Mouse (Mus musculus) A20 (cell line): ENCODE results near the gene Ctnnbip1.

Experiments
- DNase-seq: peaks from one replicate; pipeline ENCODE4 v3.0.0-alpha.2; 2011; ENCODE audit warnings: low read depth, low spot score

Ctnnbip1 gene

GRCm38 (mm10) chr4:149558389-149558788, 40.4 kb downstream of the Ctnnbip1 start:
- no peak for DNase-seq

DNA sequence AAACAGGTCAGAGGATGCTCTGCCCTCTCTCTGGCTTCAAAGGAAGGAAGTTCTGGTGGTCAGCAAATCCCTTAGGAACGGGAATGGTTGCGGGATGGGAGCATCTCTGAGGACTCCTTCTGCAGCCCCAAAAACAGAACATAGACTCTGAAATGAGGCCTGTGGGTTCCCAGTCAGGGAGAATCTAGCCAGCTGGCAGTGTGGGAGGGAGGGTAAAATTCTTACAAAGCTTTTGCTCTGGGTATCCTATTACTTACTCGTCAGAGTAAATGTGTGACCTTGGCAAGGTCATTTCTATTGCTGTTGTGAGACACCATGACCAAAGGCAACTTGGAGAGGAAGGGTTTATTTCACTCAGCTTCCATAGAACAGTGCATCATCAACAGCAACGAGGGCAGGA, 43.4 kb downstream of the Ctnnbip1 start:
- DNase-seq, result no peak

DNA sequence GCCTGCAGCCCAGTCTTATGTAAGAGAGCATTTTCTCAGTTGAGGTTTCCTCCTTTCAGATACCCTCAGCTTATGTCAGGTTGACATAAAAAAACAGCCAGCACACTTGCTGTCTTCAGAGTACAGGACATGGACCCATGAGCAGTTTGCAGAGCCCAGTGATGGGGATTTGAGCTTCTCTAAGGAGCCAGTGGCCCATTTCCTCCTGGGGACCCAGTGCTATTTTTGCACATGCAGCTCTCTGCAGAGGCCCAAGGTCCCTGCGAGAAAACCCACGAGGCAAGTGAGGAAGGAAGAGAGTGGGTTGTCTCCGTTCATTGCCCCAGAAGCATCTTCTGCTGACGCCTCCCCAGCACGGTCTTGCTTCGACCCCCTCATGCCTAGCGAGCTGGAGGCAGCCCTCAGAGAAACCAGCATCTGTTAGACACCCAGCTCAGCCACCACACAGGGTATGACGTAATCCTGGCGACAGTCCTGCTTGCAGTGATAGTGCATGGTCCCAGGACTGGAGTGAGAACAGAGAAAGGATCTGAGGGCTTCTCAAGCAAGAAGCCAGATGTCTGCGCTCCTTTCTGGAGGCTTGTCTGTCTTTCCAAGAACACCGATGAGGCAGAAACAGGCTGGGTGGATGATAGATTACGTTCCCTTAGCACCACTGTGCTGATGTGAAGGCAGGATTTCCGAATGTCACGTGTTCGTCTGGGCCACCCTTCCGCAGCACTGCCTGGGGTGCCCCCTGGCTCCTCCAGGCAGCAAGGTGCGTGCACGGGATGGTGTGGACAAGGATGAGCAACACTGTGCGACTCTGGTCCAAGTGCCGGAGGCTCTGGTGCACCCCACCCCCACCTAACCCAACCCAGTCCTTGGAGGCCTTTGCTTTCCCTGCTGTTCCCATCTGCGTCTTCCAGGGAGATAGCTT, 44.2 kb downstream of the Ctnnbip1 start:
- DNase-seq, result no peak

- no peak for DNase-seq
Observed at GRCm38 (mm10) chr4:149562905-149563347, 44.9 kb downstream of the Ctnnbip1 start.

DNA sequence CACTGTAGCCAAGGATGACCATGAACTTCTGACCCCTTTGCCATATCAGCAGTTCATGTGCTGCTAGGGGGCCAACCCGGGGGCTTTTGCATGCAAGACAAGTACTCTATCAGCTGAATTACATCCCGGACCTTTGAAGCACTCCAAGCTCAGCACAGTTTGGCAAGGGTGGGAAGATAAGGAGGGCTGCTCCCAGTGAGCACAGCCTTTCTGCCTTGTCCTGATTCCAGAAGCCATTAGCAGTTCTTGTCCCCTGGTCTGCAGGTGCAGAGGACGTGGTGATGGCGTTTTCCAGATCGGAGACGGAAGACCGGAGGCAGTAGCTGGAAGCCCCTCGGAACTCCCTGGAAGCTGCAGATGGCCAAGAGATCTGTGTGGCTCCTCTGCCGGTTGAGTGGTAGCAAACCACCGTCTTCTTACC, 45.9 kb downstream of the Ctnnbip1 start:
- DNase-seq, result no peak

GRCm38 (mm10) chr4:149564452-149565407, 46.7 kb downstream of the Ctnnbip1 start:
- no peak for DNase-seq

DNA sequence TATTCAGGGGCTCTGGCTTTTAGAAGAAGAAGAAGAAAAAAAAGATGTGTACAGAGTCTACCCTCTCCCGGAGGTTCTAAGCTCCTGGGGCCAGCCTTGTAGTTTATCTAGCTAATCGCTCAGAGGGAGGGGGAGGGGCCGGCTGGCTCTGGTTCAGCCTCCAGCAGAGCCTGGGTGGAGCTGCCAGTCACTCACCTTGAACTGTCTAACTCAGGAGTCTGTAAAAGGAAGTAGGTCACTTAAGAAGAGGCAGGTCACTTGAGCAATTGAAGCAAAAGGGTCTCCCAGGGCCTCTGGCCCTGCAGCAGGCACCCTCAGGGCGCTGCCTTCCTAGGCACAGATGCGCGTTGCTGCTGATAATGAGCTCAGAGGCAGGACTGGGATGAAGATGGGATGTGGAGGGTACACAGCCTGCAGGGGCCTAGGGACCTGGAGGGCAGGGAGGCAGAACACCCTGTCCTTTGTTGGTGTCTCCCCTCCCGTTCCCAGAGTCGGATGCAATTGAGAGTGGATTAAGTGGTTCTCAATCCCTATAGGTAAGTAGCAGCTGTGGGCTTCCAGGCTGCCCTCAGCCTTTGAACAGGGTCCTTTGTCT, 49.5 kb downstream of the Ctnnbip1 start:
- DNase-seq, result no peak

GRCm38 (mm10) chr4:149568622-149569021, 50.6 kb downstream of the Ctnnbip1 start:
- no peak for DNase-seq

DNA sequence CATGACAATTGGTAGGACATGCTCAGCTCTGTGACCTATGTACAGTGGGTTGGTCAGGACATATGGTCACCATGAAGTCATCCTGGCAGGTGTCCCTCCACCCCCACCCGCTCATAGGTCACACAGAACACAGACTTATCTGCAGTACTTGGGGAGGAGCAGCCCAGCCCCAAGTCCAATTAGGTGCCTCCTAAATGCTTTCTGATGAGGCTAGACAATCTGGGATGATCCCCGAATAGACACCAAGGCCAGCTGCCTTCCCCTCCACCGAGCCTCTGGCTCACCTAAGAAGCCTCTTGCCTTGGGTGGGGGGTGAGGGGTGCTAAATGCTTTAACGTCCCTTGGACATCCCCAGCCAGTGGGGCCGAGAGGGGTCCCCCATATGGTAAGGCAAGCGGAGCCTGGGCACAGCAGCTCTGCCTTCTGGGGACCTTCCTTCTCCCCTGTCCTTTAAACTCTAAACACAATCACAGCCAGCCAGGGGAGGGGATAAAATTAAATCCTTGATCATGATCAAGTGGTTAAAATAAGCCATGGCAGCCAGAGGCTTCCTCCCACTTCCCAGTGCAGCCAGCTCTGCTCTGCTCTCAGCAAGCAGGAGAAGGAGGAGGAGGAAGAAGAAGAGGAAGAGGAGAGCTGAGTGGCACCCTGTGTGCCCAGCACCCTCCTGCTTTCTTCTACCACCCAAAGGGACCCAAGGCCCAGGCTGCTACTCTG, 51.9 kb downstream of the Ctnnbip1 start:
- DNase-seq, result no peak

- DNase-seq, result no peak
Observed at GRCm38 (mm10) chr4:149570498-149570863, 52.4 kb downstream of the Ctnnbip1 start.

DNA sequence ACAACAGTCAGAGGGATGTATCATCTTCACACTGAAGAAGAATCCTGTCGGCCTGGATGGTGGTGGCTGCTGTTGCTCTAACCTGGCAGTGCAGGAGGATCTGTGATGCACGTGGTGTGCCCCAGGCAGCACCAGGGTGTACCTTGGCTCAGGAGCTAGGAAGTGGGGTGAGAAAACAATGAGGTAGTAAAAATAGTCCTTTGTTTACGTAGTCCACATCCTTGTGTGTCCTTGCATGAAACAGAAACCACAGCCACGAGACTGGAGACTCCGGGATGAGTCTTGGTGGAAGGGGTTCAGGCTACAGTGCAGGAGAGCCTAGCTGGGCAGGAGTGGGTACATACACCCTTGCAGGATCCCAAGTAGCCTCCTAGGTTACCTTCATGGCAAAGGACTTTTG, 53.2 kb downstream of the Ctnnbip1 start:
- no peak for DNase-seq

GRCm38 (mm10) chr4:149571651-149572149, 53.7 kb downstream of the Ctnnbip1 start:
- no peak for DNase-seq

GRCm38 (mm10) chr4:149572446-149572845, 54.4 kb downstream of the Ctnnbip1 start:
- DNase-seq, result no peak

GRCm38 (mm10) chr4:149572851-149573250, 54.8 kb downstream of the Ctnnbip1 start:
- DNase-seq, result no peak

DNA sequence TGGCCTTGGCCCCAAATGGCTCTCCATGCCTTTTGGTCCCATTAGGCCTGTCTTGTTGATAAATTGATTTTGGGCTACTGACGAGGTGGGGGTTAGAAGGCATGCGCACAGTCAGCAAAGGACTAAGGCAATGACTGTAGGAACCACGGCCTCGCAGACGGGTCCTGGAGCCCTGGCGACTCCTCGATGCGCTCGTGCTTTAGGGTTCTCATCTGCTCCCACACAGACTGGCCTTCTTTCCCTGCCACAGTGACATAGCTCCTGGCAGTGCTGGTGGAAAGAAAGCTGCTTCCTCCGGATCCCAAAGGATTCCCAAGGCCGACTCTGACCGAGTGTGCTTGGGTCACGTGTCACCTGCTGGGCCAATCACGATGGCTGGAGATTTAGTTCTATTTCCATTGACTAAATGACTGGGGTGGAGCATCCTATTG, 56.4 kb downstream of the Ctnnbip1 start:
- no peak for DNase-seq

DNA sequence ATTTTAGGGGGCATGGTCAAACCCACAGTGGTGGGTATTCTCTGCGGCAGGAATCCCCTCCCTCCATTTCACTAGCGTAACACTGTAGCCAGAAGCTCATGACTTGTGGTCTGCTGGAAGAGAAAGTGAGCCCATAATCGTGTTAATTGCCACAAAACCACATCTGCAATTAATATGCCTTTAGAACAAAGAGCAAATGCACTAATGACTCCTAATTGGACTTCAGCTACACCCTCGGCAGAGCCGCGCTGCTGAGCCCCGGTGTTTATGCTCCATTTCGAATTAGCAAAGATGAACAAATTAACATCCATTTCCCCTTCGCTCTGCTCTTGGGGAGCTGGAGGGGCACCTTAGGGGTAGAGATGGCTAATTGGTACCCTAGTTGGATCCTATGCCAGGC, 58.0 kb downstream of the Ctnnbip1 start:
- DNase-seq, result no peak

DNA sequence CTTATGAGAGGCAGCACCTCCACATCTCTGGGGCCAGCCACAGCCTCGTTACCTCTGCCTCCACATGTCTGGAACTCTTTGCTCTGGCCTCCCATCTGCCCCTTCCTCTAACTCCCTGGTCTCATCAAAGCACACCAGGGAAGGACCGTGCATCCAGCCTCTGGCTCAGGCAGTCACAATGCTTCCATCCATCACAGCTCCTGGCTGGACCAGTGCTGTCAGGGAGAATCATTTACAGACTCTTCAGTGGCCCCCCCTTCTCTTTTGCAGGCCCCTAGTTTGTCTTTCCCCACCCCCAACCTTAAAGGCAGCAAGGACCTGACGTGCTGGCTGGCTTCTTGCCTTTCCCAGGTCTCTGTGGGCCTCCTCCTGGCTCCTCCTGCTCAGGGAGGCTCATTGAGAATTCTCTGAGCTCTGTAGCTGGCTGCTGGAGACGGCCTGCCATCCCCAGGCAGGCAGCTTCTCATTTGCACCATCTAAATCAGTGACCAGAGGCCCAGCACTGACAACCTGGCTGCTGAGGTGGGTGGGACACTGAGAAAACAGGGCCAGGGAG, 59.0 kb downstream of the Ctnnbip1 start:
- DNase-seq, result no peak

DNA sequence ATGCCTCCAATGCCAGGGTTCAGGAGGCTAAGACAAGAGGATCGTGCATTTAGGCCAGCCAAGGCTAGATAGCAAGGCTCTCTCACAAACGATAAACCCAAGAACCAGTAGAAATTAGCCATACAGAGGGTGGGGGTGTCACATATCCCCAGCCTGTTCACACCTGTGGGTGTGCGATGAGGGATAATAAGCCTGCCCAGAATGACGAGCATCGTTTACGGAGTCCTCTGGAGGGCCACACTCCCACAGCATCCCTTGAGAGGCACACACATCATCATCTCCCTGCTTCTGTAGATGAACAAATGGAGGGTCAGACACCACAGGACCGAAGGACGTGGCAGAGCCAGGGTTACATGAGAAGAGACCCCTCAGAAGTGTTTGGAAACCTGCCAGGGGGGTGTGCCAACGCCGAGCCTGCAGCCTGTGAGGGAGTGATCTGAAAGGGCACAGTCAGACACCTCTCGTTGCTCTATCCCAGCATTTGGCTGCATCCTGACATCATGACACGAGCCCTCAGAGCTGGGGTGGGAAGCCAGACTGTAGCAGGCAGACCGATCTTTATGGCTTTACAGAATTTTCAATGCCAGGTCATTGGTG, 60.1 kb downstream of the Ctnnbip1 start:
- DNase-seq, result no peak

DNA sequence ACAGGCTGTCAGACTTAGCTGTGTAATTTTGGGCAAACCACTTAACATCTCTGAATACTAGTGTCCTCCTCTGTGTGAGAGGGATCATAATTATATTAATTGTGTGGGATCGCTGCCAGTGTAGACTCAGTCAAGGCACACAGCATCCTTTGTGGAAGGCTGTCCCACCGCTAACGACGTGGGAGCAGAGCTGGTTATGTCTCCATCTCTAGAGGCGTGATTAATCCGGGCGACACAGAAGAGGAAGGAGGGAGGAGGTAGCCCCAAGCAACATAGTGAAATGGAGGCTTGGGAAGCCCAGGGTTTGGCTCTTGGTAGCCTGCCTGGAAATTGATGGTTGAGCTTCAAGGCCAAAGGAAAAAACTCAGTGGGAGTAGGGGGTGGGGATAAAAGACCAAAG, 60.8 kb downstream of the Ctnnbip1 start:
- DNase-seq, result no peak

- DNase-seq, result no peak
Observed at GRCm38 (mm10) chr4:149585236-149585635, 67.2 kb downstream of the Ctnnbip1 start.
